Comparison of ENCODE assay signal across 10 mouse cellular contexts in genomic region chr16:95750211-95750629, GRCm38 (mm10). TPM values are rescaled to one million over a fixed set of nuclear protein-coding genes. Genes with fewer than 3 reads are reported as not detected.
DNase-seq lines count a peak whose midpoint lies in the region; ATAC-seq and TF ChIP-seq lines count a peak whose summit lies in the region.
"Had no signal": no experiment of that assay in that cellular context is flagged by ENCODE, and none has a peak within 500 bp of the region (broad histone marks: within the 10 kb centered on the region; RNA-seq: fewer than 3 reads in every experiment).

No protein-coding gene starts in this region.

- H3K27me3 ChIP-seq in heart, postnatal 0 days (ENCODE audit: control insufficient read depth, insufficient read depth, low read length): no peaks in the 10 kb centered on the region
- no peaks in the 10 kb centered on the region for H3K27me3 ChIP-seq in lung, embryonic 16.5 days (ENCODE audit: control insufficient read depth, insufficient read depth, low read depth, low read length)
- no peaks in the 10 kb centered on the region for H3K27me3 ChIP-seq in hindbrain, embryonic 11.5 days (ENCODE audit: control insufficient read depth, insufficient read depth, low read length)
- H3K27me3 ChIP-seq: embryonic facial prominence, embryonic 15.5 days; heart, embryonic 15.5 days had no signal

- H3K9ac ChIP-seq in heart, postnatal 0 days (replicated peaks; ENCODE audit: low read depth, low read length): no peak overlapping the region
- no peak overlapping the region for H3K9ac ChIP-seq in lung, embryonic 16.5 days (ENCODE audit: low read length)
- no peak overlapping the region for H3K9ac ChIP-seq in hindbrain, embryonic 11.5 days (ENCODE audit: low read depth, low read length)
- H3K9ac ChIP-seq: embryonic facial prominence, embryonic 15.5 days; heart, embryonic 15.5 days; liver, embryonic 14.5 days had no signal

- no peak overlapping the region for H3K4me3 ChIP-seq in heart, postnatal 0 days (ENCODE audit: low read depth, low read length)
- no peak overlapping the region for H3K4me3 ChIP-seq in lung, embryonic 16.5 days (ENCODE audit: low read length)
- no peak overlapping the region for H3K4me3 ChIP-seq in hindbrain, embryonic 11.5 days (ENCODE audit: low read depth, low read length)
- H3K4me3 ChIP-seq: embryonic facial prominence, embryonic 15.5 days; heart, embryonic 15.5 days had no signal

- H3K27ac ChIP-seq in heart, postnatal 0 days (ENCODE audit: low read depth): peak overlapping the region; percentile 23; the same call in 1 of the 2 replicates
- peak overlapping the region; percentile 62 for H3K27ac ChIP-seq in lung, embryonic 16.5 days (ENCODE audit: low read length)
- H3K27ac ChIP-seq in hindbrain, embryonic 11.5 days (ENCODE audit: low read depth, low read length): no peak overlapping the region
- H3K27ac ChIP-seq: heart, embryonic 15.5 days; liver, embryonic 14.5 days had no signal

- H3K9me3 ChIP-seq in heart, postnatal 0 days (replicated peaks; ENCODE audit: control insufficient read depth, low read length): no peaks in the 10 kb centered on the region
- H3K9me3 ChIP-seq in lung, embryonic 16.5 days (ENCODE audit: control insufficient read depth, low read length): no peaks in the 10 kb centered on the region
- H3K9me3 ChIP-seq in hindbrain, embryonic 11.5 days (ENCODE audit: control insufficient read depth, low read length): no peaks in the 10 kb centered on the region
- H3K9me3 ChIP-seq: embryonic facial prominence, embryonic 15.5 days; heart, embryonic 15.5 days had no signal

- ATAC-seq in heart, postnatal 0 days (ENCODE audit: insufficient read depth, low read depth): no peak
- ATAC-seq in lung, embryonic 16.5 days (ENCODE audit: low read depth): 0 out of 2 replicates have a peak, but pooled peaks have one; percentile 22
- ATAC-seq in hindbrain, embryonic 11.5 days (ENCODE audit: low FRiP score): no peak

- WGBS in heart, postnatal 0 days: 67% methylated on average over 6 of the region's 6 CpGs
- WGBS in lung, embryonic 16.5 days: 43% methylated on average over 6 of the region's 6 CpGs
- 95% methylated on average over 6 of the region's 6 CpGs for WGBS in hindbrain, embryonic 11.5 days

- H3K4me2 ChIP-seq in heart, postnatal 0 days (ENCODE audit: low read depth, low read length): no peak overlapping the region; the same call in 1 of the 2 replicates
- no peak overlapping the region for H3K4me2 ChIP-seq in lung, embryonic 16.5 days (ENCODE audit: low read depth, low read length)
- no peak overlapping the region for H3K4me2 ChIP-seq in hindbrain, embryonic 11.5 days (replicated peaks; ENCODE audit: low read depth, low read length)
- H3K4me2 ChIP-seq: embryonic facial prominence, embryonic 15.5 days; heart, embryonic 15.5 days had no signal

- peak; percentile 8 for DNase-seq in spleen, adult 12 weeks (ENCODE audit: low spot score)
- DNase-seq in spleen, postnatal 14 days (ENCODE audit: low spot score in 2 of 2): no peak
- no peak for DNase-seq in heart, postnatal 0 days (ENCODE audit: low spot score)
- DNase-seq in thymus, postnatal 4 days: peak; percentile 69
- DNase-seq in hindbrain, embryonic 11.5 days (ENCODE audit: low spot score): no peak
- DNase-seq in adrenal gland, adult 8-10 months: no peak

- H3K36me3 ChIP-seq in heart, postnatal 0 days (replicated peaks; ENCODE audit: control insufficient read depth, insufficient read depth, low read length): no peaks in the 10 kb centered on the region
- no peaks in the 10 kb centered on the region for H3K36me3 ChIP-seq in lung, embryonic 16.5 days (ENCODE audit: control insufficient read depth, insufficient read depth, low read length)
- no peaks in the 10 kb centered on the region for H3K36me3 ChIP-seq in hindbrain, embryonic 11.5 days (ENCODE audit: control insufficient read depth, insufficient read depth, low read length)
- H3K36me3 ChIP-seq: embryonic facial prominence, embryonic 15.5 days; heart, embryonic 15.5 days had no signal

- TF ChIP-seq EP300 in heart, postnatal 0 days (IDR thresholded peaks at IDR 0.05; ENCODE audit: low read depth): no peak

- H3K4me1 ChIP-seq in heart, postnatal 0 days (ENCODE audit: control insufficient read depth, insufficient read depth): peaks cover 34% of the 10 kb centered on the region
- peaks cover 28% of the 10 kb centered on the region for H3K4me1 ChIP-seq in lung, embryonic 16.5 days (replicated peaks; ENCODE audit: control insufficient read depth, insufficient read depth, low read length)
- no peaks in the 10 kb centered on the region for H3K4me1 ChIP-seq in hindbrain, embryonic 11.5 days (replicated peaks; ENCODE audit: control insufficient read depth, insufficient read depth, low read length)

- no peak for TF ChIP-seq CTCF in heart, postnatal 0 days (IDR thresholded peaks at IDR 0.05; ENCODE audit: low read depth)

RNA-seq across cellular contexts. Expression of gene Ets2, which starts 48.3 kb away (rescaled TPM):
- total RNA-seq in heart, postnatal 0 days (2014; rRNA removed; ENCODE audit: low replicate concordance): 61.2 and 69.2 TPM in 2 replicates
- polyA plus RNA-seq in heart, postnatal 0 days (2015; fragmentation: Nextera tagmentation; extraction: Ambion mirVana): 44.0 and 45.0 TPM in 2 replicates
- 121 and 123 TPM in 2 replicates for polyA plus RNA-seq in lung, embryonic 16.5 days (2015; fragmentation: Nextera tagmentation; extraction: Ambion mirVana)
- 17.6 and 25.0 TPM in 2 replicates for polyA plus RNA-seq in hindbrain, embryonic 11.5 days (2014; fragmentation: Nextera tagmentation; extraction: Ambion mirVana)
- 10 to 100 TPM; 44.7 to 78.5 (median 58.4) TPM for total RNA-seq in adrenal gland, adult 8-10 months (2022)

Comparison
In these comparisons a context has a peak if more than half of its experiments do, and no peak if none do; other contexts are left out.
1. DNase-seq: peak in spleen, adult 12 weeks (single experiment) and thymus, postnatal 4 days (single experiment); none in spleen, postnatal 14 days (0 of 2), heart, postnatal 0 days (single experiment), hindbrain, embryonic 11.5 days (single experiment) and adrenal gland, adult 8-10 months (single experiment).